Mouse (Mus musculus): ENCODE measurements around the gene Uvssa.

Gene Uvssa

DNA sequence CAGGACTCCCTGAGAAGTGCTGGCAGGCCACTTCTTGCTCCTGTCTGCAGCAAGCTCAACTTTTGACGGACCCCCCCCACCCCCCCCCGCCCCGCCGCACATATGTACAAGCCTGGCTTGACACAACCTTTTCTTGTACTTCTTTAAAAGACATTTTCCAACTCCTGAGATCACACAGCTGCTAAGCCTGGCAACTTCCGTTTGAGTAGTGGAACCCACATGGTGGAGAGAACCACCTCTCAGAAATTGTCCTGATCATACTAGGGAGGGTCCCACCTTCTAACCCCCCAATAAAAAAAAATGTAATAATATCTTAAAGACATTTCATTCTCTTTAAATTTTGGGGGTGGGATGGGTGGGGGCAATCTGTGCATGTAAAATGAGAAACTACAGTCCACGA lies 1.2 kb upstream of the Uvssa start:
- no peak for DNase-seq

DNA sequence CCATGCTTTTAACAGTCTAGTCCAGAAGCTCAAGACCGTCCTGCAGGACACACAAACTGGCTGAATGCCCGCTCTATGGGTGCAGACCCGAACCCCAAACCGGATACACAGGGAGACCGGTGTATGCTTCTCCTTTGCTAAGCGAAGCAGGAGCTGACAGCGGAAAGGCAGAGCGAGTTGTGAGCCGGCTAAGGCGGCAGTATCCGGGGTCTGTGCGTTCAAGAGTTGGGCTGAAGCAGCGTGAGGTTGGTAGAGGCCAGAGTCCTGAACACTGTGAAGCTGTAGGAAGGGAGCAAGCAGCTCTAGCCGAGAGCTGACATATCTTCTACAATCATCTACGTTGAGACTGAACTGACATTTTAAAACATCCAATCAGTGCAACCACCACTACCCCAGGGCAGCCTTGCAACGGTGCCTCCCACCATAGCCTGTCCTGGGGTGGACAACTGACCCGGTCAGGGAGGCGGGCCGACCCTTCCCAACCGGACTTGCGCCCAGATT lies 498 bp upstream of the Uvssa start:
- DNase-seq: peak; percentile 30

DNA sequence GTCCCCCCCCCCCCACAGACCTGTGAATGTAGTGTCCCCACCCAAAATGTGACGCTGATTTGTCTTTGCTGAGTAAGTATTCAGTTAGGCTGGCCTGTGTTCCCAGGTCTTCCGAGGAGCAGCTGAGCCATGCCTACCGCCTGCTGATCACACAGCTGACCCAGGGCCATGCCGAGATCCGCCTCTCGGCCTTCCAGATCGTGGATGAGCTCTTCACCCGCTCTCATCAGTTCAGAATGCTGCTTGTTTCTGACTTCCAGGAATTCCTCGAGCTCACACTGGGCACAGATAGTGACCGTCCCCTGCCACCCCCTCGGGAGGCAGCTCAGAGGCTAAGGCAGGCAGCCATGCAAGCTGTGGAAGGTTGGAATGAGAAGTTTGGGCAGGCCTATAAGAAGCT lies 9.2 kb downstream of the Uvssa start:
- DNase-seq: no peak

DNA sequence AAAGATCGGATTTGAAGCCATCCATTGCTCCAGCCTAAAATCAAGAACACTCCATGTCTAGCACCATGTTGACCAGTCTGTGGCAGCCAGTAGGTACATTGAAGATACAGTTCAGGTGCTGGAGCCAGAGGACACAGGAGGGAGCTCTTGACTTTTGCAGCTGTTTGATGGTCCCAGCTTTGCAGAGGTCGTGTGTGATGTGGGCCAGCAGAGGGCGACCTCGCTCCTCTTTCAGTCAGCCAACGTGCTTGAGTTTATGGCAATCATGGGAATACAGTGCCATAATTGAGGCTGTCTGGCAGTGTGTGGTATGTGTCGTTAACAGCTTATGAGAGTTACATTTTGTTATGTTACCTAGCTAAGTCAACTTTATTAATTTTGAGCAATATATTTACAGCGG lies 15.5 kb downstream of the Uvssa start:
- peak; percentile 81 for DNase-seq

DNA sequence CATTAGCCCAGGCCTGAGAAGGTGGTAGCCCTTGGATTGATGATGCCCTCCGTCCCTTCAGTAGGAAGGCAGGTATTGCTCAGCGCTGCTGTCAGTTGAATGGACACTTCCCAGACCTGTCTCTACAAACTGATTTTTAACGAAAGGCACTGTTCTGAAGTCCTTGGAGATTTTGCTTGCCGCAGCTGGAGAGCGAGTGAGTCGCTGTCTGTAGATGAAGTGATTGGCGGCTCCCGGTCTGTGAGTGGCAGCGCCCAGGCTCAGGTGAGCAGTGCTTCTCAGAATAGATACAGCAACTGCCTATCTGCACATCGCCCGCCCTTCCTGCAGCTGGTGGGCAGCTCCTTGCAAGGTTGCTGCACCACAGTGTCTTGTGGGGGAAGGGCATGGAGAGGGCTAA lies 17.3 kb downstream of the Uvssa start:
- DNase-seq: no peak

DNA sequence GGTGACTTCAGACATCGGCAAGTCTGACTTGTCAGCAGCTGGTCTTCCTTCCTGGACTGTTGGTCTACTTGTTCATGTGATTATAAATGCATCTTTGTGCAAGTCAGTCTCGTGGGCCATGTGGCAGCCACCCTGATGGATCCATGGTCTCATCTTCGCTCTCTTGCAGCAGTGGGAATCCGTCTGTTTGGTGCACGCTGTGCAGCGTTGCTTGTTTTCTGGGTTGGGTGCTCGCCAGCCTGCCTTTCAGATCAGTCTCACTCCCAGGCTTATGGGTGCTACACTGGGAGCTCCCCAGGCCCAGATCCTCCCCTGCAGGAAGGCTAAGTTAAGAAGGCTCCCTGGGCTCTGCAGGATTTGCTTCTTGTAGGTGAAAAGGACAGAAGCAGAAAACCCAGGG lies 18.5 kb downstream of the Uvssa start:
- peak; percentile 22 for DNase-seq

DNA sequence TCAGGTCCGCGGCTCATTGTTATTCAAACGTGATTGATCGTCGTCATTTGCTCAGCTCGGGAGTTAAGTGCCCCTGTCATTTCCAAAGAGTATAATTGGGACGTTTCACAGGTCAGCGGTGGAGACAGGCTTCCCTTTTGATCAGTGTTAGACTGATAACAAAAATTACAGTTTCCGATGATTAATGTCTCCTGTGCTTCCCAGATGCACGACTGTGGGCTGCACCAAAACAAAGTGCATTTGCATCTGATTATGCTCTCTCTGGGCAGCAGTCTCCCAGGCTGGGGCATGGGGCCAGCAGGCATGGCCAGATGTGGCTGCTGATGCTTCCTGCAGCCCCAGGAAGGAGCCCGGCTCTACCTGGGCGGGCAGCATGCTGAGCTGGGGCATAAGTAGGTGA lies 22.5 kb downstream of the Uvssa start:
- no peak for DNase-seq

DNA sequence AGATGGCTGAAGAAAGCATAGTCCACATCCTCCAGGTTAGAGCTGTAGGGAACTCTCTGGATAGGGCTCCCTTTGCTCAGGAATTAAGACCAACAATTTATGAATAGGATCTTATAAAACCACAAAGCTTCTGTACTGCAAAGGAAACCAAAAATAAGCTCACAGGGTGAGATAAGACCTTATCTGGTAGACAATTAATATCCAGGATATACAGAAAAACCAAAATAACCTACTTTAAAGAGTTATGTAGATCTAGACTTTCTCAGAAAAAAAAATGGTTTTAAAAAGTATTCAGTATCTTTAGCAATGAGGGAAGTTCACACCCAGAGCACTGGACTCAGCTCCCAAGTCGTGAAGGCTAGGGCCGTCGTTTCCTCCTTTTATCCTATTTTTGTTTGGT lies 42.0 kb downstream of the Uvssa start:
- no peak for DNase-seq

DNA sequence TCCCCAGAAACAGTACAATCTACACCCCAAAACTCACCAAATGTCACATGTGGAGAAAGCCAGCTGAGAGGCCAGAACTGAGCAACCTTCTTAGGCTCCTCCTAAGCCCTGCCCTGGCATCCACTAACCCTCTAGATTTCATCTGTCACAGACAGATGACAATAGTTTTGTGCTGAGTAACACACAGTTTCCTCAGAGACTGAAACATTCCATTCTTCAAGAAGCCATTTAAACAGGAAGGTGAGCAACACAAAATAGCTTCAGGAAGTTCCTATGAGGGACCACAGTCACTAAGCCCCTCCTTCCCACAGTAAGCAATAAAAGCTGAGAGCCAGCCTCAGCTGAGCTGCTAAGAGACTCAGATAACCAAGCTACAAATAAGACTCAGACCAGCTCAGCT lies 49.1 kb downstream of the Uvssa start:
- DNase-seq: no peak

DNA sequence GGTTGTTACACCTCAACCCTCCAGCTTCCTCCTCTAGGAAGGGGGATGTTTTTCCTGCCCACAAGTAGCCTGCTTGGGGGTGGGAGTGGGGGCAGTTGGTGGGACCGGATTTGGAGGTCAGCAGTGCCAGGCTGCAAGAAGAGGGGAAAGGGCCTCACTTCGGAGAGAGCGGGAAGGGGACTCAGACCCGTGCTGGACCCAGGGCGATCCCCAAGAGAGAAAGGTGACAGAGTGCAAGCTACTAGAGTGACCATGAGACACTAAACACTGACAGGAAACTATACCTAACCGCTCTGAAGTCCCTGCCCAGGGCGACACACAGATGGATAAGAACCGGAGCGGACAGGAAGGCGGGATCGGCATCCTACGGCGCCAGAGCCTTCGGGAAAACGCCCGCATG lies 51.8 kb downstream of the Uvssa start:
- DNase-seq: no peak

DNA sequence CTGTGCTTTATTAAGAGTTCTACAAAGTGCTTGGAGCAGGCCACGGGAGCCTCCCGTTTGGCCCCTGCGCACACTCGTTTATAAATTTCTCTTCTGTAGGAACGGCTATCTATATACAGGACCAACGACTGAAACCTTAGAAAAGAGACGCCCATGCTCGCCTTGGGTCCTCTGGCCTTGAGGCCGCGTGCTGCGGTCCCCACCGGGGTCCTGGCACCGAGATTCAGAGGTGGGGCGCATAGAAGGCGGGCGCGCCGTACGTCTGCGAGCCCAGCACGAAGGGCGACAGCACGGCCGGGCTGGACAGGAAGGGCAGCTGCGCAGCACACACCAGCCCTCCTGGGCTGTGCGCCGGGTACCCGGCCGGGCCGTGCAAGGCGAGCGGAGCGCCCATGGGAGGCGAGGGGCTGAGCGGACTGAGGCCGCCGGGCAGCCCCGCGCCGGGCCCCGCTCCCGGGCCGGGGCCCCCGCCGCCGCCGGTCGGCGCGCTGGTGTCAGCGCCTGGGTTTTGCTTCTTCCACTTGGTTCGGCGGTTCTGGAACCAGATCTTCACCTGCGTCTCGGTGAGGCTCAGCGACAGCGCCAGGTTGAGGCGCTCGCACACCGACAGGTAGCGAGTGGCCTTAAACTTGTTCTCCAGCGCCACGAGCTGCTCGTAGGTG lies 52.3 kb downstream of the Uvssa start:
- no peak for DNase-seq

DNA sequence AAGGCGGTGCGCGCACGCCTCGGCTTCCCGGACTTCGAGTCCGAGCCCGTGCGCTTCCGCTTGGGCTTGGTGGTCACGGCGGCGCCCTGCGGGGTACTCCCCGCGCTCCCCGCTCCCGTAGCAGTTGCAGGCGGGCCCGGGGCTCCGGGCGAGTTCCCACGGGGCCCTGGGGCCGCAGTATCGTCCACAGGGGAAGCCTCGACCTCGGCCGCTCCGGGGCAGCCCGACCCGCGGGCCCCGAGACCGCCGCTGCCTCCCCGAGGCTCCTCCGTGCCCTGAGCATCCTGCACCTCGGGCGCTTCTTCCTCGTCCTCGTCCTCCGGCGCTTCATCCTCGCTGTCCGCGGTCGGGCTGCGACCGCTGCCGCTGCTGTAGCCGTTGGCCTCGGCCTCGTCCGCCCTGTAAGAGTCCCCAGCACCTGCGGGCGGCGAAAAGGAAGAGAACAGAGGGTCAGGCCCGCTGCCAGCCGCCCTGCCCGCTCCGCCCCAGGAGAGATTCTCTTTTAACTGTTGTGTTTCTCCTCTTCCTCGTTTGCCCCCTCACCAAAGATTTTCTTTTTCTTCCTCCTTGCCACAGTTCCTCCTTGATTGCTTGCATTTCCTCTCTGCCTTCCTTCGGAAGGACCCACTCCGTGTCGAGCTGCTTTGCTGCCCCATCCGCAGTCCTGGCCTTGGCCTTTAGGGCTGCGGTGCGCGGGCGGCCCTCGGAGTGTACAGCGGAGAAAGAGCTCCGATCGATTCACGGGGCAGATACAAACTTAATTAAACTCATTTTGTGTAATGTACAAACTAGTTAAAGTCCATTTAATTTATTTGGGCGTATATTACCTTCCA lies 53.0 kb downstream of the Uvssa start:
- DNase-seq: no peak

DNA sequence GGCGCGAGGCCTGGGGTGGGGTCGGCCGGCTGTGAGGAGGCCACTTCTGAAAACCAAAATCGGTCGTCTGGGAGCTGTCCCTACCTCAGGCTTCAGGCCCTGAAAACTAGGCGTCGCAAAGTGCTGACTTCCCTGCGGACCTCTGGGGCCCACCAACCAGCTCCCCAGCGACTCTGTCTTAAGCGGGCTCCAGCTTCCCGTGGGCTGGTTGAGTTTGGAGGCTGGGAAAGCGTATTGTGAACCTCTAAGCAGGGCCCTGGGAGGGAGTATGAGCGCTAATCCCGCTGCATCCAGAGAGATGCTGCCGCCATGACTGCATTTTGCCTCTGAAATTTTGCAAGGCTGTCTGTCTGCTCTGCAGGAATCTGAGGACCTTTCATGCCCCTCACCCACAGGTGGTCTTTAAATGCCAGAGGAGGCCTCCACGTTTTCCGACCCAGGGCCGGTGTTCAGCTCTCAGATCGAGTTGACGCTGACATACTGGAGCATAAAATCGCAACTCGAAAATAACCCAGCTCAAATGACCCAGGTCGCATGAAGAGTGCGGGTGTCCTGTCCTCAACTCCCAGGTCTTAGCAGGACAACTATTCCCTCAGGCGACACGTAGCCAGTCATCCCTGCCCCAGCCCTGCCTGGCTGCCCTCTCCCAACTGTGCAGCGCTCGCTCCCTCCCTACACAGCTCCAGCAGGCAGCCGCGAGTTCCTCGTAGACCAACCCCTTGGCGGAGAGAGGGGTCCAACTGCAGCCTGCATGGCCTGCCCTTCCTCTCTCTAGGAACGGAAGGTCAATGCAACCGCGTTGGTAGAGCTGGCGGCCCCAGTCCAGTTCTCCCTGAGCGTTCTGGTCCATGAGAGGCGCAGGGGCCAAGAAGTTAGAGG lies 53.9 kb downstream of the Uvssa start:
- DNase-seq: no peak

DNA sequence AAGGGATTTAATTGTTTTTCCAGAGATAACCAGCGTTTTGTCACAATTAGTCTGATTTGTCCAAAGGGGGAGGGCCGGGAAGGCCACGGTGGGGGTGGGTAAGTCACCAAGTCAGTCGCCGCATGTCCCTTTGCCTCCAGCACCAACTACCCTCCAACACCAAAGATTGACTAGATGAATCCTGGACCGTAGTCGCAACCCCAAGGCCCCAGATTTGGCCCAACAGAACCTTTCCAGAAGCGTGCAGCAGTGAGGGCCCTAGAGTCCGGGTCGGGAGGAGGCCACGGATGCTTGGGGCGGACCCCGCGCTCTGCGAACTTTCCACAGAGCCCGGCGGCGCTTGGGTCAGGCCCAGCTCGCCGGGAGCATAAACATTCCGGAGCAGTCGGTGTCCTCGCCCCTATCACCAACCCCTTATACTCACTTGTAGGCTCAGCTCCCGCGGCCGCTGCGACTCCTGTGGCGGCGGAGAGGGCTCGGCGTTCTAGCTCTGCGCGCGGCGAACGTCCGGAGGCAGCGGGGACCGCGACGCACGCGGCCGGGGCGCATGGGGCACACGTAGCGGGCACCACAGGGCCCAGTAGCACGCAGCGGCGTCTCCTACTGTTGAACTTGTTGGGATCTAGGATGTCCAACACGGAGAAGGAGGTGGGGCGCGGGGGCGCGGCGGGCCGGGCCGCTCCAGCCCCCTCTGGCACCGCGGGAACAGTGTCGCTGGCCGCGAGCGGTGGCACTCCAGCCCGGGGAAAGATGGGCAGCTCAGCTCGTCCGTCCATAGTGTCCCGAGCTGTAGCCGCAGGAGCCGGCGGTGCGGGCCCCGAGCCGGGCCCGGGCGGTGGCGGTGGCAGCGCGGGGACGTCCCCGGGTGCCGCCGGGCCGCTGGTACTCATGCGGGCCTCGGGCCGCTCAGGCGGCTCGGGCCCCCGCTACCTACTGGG lies 55.1 kb downstream of the Uvssa start, which contains the start of gene Nkx1-1:
Nkx1-1 (minus strand) TSS at position 776 of the 938 bp plus-strand sequence.
- no peak for DNase-seq

DNA sequence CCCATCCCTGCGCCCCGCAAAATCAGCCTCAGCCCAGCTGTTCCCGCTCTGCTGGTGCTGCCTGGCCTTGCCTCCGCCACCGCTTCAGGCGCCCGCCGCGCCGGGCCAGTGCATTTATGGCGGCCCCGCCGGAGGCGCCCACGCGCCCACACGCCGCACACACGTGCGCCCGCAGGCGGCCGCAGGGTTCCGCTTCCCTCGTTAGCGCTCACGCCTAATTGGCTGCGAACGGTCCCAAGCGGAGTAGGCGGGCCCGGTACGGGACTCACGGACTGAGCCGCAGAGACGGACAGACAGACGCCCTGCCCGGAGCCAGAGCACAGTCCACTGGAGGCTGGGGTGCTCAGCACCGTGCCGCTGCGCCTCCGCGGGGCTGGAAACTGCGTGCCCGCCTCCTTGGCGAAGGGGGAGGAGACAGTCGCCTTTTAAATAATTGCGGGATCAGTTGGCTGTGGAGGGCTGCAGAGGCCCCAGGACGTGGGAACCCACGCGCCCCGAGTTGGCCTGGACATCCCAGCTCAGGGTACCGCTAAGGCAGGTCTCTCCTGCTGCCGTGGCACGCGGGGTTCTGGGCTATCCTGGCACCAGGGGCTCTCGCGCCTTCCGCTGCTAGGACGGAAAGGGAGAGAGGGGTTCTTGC lies 55.9 kb downstream of the Uvssa start:
- DNase-seq: no peak

DNA sequence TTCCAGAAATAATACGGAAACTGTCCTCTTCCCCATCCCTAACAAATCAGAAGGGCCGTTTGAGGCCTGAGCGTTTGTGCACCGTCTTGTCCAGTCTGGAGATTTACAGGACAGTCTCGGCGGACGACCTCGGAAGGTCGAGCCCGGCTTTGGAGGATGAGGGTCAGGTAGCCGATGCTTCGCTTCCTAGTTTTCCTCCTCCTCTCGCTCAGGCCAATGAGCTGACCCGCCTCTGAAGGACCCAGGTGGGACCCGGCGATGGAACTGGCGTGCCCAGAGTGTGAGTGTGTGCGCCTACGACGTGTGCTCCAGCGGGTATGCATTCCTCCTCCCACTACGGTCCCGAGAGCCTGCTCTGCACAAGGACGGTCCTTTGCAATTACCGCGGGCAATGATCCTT lies 56.8 kb downstream of the Uvssa start:
- DNase-seq: no peak

DNA sequence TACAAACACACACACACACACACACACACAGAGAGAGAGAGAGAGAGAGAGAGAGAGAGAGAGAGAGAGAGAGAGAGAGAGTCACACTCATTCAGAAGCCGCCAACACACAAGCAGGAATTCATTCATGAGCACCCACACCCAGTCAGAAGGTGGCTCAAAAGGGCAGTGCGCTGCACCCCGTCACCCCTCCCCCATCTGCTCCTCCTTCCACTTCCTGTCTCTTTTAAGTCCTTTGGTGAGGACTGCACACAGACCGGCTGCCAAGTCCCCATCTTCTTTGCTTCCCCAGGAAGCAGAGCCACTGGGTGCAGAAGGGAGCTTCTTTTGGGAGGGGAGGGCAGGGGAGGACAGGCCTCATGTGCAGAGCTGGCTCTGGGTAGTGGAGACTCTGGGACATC lies 57.6 kb downstream of the Uvssa start:
- DNase-seq: no peak

DNA sequence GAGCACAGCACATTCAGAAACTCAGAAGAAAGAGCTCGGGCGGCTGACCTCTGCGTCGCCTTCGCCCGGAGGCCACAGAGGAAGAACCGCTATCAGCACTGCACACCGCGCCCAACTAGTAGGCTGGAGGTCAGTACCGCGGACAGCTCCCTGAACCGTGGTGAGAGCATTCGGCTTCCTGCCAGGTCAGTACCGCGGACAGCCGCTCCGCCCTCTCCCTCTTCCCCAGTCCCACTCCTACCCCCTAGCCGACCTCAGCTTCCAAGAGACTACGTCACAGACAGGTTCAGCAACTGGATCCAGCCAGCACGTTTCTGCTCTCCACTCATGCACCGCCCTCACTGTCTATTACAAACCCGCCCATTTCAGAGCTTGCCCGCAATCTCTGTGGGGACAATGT lies 59.9 kb downstream of the Uvssa start:
- peak; percentile 82 for DNase-seq

DNA sequence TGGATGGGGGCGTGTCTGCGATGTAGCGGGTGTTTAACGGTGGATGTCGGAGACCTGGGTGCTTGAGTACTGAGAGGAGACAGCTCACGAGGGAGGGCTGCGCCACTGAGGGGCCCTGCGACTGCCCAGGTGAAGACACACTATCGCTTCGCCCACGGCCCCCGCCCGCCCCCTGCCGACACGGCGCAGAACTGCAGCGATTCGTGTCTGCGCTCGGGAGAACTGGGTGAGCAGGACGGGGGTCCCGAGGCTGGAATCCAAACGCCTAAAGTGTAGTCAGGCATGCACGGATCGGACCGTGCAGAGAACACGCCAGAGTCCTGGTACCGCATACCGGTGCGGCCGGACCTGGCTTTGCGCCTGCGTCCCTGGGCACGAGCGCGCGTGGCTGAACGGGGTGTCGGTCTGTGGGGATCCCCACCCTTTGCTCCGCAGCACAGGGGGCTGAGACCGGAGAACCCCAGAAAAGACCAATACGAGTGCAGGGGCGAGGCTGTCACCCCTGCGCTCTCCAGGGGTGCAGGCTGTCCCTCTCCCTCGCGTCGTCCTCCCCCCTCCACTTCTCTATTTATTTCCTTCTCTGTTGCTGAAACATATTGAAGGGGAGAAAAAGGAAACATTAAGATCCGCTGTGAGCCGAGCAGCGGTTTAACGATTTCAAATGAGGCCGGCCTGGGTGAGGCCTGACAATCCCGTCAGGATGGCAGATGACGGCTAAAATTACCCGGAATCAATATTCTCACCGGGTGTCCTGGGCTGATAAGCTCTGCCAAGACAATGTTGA lies 64.8 kb downstream of the Uvssa start:
- DNase-seq: peak; percentile 50

DNA sequence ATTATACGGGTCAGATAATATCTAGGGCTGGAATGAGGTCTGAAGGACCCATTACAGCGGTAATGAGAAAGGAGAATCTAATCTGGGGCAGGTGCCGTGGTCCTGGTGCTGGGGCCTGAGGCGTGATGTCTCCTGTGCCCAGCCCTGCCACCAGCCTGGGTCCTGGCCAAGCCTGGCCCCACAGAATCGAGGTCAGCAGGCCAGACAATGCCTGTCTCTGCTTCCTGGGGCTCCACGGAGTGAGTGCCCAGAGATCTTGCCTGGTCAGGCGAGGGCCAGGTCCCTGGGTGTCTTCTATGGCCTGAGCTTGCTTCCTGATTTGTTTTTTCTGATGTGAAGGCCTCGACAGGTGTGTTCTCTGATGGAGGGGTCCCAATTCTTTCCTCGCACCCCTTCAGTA lies 65.4 kb downstream of the Uvssa start:
- no peak for DNase-seq

DNA sequence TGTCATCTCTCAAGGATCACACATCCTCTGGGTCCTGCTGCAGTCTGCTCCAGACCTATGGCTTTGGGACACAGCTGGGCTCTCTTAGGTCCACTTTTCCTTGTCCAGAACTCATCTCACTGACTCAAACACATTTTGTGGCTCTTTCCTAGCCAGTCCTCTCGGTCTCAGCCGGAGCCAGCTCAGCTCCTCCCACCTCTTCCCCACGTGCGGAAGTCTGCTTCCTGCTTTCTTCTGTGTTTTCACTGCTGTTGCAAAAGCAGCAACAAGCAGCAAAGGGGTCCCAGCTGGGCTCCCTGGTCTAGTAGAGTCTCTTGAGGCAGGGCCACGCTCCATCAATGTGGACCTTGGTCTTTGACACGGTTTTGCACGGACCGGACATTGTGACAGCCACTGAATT lies 77.4 kb downstream of the Uvssa start:
- DNase-seq: no peak

Data from right cerebral cortex, postnatal 14 days (tissue).